Mouse (Mus musculus) liver, embryonic 14.5 days (tissue): Measurements from ENCODE around the gene Shox2.

Source experiments
- CTCF ChIP-seq: IDR thresholded peaks from 2 replicates; pipeline ENCODE4 v1.5.1; 2016; ENCODE audit warnings: antibody characterized with exemption, low read depth, control low read depth
- EP300 ChIP-seq: IDR thresholded peaks from 2 replicates; pipeline ENCODE4 v1.6.1; 2016; ENCODE audit warnings: antibody characterized with exemption, low read depth

DNA sequence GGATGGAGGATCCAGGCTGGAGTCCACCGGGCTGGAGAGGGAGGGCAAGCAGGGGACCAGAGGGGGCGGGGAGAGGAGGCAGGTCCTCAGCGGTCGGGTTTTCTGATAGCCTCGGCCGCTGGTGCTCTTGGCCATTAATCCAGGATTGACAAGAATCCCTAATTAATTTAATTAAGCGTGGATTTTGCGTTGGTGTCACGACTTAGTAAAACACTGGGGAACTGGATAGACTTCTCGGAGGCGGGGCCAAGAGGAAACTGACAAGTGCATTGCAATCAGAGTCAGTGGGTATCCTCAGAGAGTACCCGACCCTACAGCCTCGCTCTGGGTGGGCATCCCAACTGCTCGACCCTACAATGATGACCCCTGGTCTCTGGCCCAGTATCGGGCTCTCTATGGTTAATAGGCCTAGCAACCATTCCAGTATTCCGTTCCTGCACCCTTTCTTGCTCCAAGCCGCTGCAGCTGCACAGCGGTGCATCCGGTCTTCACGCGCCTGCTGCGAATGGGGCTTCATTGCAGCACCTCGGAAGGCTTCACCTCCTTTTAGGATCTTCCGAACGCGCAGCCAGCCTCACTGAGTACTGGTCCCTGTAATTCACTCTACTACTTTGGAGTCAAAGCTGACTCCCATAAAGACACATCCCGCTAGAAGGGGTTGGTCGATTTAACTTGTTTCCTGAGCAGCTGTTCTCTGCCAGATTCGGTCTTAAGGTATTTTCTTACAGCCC is 775 bp upstream of the Shox2 start:
- no peak for TF ChIP-seq CTCF
- no peak for TF ChIP-seq EP300
